Mouse (Mus musculus) embryonic fibroblast, embryonic 13.5 days (primary cell): Measurements from ENCODE around the gene Aes.

ENCODE experiments used
- CTCF ChIP-seq: IDR thresholded peaks from 2 replicates; pipeline ENCODE4 v1.5.1; 2011; ENCODE audit warnings: mild to moderate bottlenecking, control low read depth, low read length, moderate library complexity, borderline replicate concordance; ENCODE audit not compliant: insufficient read depth
- POLR2A ChIP-seq: IDR thresholded peaks from 2 replicates; pipeline ENCODE4 v1.6.1; 2011; ENCODE audit warnings: low read depth, mild to moderate bottlenecking, control low read depth, low read length, moderate library complexity

DNA sequence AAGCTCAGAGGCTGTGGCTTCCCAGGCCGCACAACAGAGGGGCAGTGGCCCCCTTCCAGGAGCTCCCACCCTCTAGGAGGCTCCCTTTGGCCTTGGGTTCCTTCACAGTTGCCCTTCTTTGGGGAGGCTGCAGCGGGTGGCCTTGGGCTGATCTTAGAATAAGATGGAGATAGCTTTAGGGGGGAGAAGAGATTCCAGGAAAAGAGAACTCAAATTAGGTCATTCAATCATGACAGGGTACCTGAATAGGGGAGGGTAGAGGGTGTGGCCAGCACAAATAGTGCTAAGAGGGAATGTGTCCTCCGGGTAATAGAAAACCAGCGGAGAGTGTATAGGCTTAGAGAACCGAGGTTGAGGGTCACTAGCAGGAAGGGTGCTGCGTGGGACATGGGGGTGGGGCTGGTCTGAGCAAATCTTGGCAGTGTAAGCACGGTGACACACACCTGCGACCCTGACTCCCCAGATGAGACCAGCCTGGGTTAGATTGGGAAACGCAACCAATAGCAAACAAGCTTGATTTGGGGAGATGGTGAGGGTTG is 12.9 kb downstream of the Aes start:
- TF ChIP-seq CTCF (no peak), POLR2A (no peak)
